In genomic region chr6:125087937-125088336, GRCm38 (mm10) we compare ENCODE assay signal across 1 mouse cellular context.
TF ChIP-seq lines count a peak whose summit lies in the region.

No protein-coding gene starts in this region.

TF ChIP-seq in MEL, 35 proteins besides CTCF, POLR2A, EP300 and RAD21 (continued from another document):
- TF ChIP-seq MEF2A (IDR thresholded peaks at IDR 0.05; ENCODE audit: extremely low read depth, insufficient replicate concordance, low read depth, low read length, poor library complexity, severe bottlenecking) (no peak), NRF1 (IDR thresholded peaks at IDR 0.05; ENCODE audit: insufficient read depth, low read depth, low read length, poor library complexity, severe bottlenecking) (no peak), RCOR1 (IDR thresholded peaks at IDR 0.05; ENCODE audit: low read depth, low read length) (no peak), TAL1 (IDR thresholded peaks at IDR 0.05; ENCODE audit: low read length) (no peak), SIN3A (IDR thresholded peaks at IDR 0.05; ENCODE audit: low read length) (no peak), SMC3 (IDR thresholded peaks at IDR 0.05; ENCODE audit: low read depth, low read length) (no peak), USF1 (IDR thresholded peaks at IDR 0.05; ENCODE audit: low read depth, low read length) (no peak), ELF1 (IDR thresholded peaks at IDR 0.05; ENCODE audit: low read depth, low read length) (no peak), ETS1 (IDR thresholded peaks at IDR 0.05; ENCODE audit: low read depth, low read length) (no peak), ZC3H11A (IDR thresholded peaks at IDR 0.05; ENCODE audit: low read depth, low read length) (no peak), ZNF384 (IDR thresholded peaks at IDR 0.05; ENCODE audit: low read depth, low read length) (no peak), ZMIZ1 (IDR thresholded peaks at IDR 0.05; ENCODE audit: low read depth, low read length) (no peak), USF2 (IDR thresholded peaks at IDR 0.05; ENCODE audit: borderline replicate concordance in 1 of 2, insufficient read depth in 1 of 2, low read depth in 1 of 2, low read length in 2 of 2) (no peak), UBTF (IDR thresholded peaks at IDR 0.05; ENCODE audit: borderline replicate concordance, insufficient read depth, low read depth, low read length) (no peak), GABPA (IDR thresholded peaks at IDR 0.05; ENCODE audit: low read depth, low read length) (no peak), POLR2AphosphoS2 (IDR thresholded peaks at IDR 0.05; ENCODE audit: low read length) (no peak)
